Mouse (Mus musculus): Measurements from ENCODE around the gene Nfkbia.
A peak's percentile ranks its signal among the peaks of the same experiment; 100 is the strongest.

The Nfkbia gene

DNA sequence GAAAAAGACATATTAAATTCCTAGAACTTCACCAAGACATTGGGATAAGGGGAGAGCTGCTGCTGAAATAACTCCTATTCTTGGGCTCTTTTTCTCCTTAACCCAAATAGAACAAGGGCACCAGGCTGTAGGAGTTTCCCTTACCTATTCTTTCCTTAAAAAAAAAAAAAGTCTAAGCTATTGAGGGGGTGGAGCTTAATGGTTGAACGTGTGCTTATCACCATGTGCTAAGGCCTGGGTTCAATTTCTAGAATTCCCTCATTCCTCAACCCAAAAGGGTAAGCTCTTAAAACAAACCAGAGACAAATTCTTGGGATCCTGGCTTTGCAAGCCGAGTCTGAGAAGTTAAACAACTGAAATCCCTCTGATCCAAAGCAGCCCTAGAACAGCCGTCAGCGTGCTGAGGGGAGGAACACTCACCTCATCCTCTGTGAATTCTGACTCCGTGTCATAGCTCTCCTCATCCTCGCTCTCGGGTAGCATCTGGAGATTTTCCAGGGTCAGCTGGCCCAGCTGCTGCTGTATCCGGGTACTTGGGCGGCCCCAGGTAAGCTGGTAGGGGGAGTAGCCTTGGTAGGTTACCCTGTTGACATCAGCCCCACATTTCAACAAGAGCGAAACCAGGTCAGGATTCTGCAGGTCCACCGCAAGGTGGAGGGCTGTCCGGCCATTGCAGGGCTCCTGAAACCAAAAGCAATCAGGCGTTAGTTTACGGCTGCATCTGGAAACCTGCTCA, 2.3 kb downstream of the Nfkbia start:
- DNase-seq: no peak

DNA sequence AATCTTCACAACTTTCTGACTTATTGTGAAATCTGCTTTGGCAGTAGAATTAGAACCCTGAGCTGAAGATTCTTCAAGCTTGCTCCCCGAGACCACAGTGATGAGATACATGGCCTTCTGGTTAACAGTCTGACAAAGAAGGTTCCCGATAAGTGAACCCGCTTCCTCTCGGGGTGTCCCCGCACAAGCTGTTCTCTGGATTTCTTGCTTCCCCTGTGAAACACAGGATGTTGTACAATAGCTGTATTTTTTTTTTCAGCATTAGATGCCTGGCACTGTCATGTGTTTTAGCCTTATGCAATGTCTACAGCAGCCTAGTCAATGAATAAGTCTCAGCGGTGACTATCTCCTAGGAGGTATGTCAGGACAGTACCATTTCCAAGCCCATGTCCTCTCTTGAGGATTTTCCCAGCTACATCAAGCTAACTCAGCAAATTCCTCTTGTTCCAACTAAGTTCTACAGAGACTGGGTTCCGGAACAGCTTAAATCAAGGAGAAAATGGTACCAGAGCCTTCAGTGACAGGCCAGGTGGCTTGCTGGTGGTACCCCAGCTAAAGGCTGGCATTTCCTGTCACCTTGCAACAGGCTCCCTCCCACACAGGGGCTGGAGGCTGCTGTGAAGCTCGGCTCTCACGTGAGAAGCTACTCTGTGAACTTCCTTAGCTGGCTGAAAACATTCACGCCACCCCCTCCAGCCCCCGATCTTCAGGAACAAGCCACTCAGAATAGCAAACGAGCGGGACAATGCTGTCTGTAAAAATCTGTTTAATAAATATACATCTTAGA, 3.6 kb downstream of the Nfkbia start:
- no peak for DNase-seq

DNA sequence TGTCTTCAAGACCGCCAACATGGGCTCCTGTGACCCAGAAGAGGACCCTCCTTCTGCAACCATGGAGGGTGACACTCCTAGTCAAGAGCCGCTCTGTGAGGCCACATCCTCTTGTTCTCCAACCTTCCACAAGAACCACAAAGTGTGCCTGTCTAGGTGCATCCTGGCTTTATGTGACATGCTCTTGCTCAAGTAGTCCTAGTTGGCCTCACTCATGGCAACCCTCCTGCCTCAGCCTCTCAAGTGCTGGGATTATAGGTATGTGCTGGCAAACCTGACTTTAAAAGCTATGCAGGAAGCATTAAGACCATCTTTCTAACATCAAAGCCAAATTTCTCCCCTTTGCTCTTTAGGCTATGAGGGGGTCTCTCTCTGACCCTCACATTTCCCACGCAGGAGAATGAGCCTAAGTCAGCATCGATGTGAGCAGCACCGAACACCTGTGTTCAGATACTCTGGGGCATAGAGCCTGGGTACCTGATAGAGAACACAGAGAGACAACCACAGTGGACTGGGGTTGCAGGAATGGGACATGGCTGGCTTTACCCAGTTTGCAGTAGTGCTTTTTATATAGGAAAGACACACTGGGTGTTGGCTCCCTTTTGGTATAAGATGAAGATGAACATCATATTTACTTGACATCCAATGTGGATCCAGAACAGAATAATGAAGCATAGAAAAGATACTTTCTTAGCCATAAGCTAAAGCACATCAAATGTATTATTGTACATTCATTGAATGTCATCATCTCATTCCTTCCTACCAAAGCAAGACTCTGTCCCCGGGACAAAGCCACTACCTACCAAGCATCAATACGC, 4.4 kb downstream of the Nfkbia start:
- DNase-seq: no peak

DNA sequence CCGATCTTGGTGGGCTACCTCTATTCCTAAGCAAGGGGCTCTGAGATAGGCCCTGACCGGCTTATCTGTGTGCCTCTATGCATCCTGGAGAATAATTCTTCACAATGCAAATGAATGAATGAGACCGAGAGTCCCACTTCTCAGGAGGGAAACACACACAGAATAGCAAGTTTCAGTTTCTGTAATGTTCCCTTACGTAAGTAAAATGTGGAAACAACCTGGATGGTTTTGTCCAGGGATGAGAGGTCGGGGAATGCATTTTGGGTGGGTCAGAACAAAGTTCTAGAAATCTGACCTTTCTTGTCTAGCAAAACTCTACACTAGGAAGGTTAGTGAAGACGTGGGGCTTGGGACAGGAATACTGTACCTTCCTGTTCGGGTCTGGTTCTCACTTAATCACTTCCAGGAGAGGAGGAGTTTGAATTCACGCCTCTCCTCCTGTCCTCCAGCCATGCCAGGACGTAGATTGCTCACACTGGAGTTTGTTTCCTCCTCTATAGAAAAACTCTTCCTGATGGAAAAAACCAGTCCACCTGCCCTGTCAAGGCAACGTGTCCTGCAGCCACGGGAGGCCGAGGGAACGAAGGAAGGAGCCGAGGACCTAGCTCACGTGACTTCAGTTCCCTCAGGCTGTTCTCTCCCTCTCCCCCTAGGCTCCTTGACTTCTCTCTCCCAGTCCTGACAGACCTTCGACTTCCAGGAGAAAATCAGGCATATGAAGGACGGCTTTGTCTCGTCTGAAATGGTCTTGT, 5.3 kb downstream of the Nfkbia start:
- no peak for DNase-seq

DNA sequence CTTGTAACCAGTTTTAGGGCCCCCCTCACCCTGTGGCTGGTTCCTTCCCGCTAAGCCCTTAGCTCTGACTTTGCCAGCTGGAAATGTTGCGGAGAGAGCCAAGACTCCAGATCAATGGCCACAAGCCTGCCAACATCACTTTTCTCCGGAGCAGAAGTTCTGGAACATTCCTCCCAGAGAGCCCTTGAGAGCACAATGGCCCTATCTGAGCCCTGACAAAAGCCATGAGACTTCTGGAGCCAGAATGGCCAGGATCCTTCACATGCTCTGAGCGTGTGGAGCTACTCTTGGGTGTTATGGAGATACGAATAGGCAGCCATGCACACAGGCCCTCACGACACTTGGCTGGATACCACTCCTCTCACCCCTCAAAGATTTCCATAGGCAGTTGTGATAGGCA, 7.6 kb downstream of the Nfkbia start:
- no peak for DNase-seq

DNA sequence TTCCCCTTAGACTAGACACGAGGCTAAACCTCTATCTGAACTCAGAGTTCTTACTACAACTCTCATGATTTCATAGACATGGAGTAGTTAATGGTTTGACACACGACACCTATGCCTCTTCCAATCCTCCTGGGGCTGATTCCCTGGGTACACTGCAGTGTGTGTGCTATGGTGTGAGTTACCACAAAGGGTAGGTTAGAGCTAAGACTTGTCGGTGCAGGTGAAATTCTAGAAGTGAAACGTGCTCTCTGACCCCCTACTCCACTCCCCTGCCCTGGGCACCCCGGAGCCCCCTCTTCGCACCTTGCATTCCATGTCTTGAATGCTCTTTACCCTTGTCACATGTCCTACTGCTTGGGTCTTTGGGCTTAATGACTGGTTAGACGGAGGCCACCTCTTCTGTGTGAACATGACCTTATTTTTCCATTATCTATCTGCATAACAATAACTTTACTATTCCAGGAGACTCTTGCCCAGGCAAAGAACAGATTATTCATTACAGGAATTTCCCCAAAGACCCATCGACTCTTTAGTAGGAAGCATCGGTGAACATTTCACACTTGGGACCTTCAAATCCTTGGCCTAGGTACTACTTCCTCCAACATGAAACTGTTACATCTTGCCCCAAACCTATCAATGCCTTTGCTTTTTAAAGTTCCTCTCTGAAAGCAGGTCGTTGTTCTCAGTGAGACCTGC, 8.2 kb downstream of the Nfkbia start:
- no peak for DNase-seq

DNA sequence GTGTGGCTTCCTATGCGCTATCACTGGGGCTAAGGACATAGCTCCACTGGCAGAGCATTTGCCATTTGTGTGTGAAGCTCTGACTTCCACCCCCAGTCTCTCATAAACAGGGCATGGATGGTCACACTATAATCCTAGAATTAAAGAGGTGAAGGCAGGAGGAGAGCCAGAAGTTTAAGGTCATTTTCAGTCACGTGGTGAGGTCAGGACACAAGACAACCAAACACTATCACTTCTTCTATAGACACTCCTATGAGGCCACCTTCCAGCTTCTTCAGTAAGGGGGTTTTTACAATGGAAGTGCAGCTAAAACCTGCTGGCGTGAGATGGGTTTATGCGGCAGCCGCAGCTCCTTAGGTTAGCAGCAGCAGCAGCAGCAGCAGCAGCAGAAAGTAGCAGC, 8.9 kb downstream of the Nfkbia start:
- DNase-seq: no peak

DNA sequence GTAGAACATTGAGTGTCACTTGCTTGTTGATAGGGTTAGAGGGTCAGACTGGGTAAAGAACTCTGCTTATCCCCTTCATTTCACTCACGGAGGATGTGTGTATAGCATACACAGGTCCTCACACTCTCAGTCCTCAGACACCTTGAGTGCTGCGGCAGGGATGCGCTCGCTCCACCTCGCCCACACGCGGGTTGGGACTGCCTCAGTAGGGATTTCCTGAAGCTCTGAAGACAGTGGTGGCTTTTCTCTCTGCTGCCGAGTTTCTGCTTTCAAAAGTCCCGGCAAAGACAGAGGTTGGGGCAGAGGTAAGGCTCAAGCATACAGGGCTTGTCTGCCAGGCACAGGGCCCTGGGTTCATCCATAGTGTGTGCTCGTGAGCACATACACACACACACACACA, 9.7 kb downstream of the Nfkbia start:
- DNase-seq: no peak

DNA sequence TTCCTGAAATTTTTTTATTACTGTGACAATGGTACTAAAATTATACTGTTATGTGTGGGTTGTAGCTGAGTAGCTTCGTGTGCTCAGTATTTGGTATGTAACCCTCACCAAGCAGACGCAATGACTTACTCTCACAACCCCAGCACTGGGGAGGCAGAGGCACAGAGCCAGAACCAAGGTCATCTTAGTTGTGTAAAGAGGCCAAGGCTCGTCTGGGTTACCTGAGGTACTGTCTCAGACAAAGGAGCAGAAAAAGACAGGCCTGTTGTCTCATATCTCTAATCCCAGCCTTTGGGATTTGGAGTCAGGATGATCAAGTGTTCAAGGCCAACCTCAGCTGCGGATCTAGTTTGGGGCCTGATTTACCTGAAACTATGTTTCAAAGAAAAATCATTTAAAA, 10.7 kb downstream of the Nfkbia start:
- DNase-seq: no peak

DNA sequence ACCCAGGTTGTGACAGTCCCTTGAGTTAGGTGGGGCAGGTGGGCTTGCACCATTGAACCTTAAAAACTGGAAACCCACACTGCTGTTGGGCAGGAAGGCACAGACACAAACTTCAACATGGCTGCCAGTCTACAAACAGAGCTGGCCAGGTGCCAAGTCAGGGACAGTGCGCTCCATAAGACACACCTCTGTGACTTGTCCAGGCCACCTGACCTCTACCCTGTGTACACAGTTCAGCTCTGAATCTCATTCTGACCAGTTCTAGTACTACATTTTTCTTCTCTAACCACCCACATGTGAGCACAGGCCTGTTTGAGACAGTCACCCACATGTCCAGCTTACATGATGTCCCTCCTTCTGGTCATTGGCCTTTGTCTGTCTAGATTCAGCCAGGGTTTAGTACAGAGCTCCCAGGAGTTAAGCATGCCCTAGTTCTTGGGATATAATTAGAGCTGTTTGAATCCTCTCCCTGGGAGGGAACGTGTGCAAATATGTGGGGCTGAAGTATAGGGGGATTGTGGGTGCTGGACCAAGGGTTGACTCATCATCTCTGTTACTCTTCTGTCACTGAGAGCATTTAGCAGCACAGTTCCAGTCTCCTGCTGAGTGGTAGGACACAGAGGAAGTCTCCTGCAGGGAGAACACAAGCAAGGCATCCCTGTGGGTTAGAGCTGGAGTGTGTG, 11.8 kb downstream of the Nfkbia start:
- no peak for DNase-seq

DNA sequence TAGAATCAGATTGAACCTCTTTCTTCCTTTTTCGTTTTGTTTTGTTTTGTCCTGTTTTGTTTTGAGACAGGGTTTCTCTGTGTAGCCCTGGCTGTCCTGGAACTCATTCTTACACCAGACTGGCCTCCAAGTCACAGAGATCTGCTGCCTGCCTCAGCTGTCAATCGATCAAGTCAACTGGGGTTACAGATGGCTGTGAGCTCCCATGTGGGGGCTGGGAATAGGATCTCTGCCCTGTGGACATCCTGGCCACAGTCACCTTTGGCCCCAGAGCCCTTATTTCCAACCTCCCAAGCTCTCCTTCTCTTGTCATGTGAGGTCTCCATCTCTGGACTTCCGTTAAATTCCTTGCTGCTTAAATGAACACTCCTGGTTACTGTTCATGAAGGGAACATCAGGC, 13.5 kb downstream of the Nfkbia start:
- no peak for DNase-seq

DNA sequence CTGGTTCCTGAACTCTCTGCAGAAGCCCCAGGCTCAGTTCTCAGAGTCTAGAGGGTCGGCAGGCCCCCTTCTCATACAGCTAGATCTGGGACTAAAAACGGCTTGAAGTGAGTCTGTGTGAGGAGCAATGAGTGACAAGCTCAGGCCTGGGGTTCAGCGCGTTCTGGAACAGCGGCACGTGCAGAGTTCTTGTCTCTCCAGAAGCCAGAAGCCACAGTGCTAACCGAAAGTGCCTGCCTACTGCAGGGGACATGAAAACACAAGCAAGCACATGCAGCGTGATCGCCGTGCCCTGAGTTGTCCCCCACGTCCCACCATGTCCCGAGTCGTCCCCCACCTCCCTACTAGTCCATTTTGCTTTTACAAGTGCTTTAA, 18.3 kb downstream of the Nfkbia start:
- no peak for DNase-seq

DNA sequence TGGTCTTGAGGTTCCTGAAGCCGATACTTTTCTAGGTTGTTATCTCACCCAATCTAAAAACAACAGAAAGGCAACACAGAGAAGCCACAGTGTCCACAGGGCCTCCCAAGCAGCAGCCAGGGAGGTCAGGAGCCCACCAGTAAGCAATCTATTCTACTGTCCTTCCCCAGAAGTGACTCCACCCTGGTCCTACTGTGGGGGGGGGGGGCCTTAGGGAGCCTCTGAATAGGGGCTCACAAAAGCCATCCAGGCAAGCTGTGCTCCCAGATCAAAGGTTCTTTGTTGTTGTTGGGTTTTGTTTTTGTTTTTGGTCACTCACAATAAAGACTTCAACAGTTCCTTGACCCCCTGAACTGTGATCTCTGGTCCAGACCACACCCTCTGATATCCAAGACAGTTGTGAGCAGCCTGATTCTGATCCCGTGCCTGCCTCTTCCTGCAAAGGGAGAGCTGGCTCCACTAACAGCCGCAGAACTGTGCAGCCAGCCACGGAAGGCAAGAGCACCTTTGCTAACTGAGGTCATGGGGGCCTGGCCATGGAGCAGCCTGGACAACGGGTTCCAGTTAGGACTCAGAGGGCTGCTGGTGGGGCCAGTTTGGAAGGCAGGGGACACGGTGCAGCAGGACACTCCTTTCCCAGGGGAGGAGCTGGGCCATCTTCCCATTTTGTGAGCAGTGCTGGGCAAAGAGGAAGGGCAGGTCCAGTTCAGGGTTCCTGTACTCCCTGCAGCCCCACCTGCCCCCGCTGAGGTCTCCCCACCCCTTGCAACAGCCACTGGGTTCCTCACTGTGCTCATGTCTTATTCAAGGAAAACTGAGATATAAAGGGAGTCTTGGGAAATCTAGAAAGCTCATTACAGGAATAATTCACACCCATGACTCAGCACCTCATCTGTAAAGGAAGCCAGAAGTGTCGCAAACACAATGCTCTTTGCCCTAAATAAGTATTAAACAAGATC, 18.9 kb downstream of the Nfkbia start:
- DNase-seq: no peak

DNA sequence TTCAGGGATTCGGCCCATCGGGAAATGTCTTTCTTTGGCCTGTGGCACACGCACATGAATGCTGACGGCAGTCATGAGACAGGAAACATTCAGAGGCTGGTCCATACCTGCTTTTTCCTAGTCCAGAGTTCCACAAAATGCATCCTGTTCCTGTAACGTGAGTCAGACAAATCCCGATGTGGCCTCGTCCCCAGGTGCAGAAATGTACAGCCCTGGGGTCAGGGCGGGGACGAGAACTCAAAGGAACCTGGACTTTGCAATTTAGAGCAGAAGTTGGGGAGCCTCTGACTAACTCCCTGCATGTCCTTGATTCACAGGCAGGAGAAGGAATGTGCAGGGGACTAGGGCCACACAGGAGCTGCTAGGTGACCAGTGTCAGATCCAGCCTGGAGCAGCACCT, 21.1 kb downstream of the Nfkbia start:
- DNase-seq: no peak

DNA sequence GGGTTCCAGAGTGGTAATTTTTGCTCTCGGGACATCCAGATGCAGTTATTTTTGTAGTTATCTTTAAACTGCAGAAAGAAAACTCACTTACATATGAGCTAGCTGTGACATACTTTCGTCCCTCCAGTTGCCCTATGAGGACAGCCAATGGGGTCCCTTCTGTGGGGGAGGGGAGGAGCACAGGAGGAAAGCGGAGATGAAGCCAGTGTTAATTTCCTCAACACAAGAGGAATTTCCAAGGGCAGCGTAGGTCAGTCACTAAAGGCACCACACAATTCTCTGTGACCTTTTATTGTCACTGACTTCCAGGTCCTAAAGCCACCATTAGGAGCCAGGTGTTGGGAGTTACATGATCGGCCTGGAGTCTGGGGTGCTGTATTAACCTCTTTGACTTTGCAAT, 22.0 kb downstream of the Nfkbia start:
- no peak for DNase-seq

DNA sequence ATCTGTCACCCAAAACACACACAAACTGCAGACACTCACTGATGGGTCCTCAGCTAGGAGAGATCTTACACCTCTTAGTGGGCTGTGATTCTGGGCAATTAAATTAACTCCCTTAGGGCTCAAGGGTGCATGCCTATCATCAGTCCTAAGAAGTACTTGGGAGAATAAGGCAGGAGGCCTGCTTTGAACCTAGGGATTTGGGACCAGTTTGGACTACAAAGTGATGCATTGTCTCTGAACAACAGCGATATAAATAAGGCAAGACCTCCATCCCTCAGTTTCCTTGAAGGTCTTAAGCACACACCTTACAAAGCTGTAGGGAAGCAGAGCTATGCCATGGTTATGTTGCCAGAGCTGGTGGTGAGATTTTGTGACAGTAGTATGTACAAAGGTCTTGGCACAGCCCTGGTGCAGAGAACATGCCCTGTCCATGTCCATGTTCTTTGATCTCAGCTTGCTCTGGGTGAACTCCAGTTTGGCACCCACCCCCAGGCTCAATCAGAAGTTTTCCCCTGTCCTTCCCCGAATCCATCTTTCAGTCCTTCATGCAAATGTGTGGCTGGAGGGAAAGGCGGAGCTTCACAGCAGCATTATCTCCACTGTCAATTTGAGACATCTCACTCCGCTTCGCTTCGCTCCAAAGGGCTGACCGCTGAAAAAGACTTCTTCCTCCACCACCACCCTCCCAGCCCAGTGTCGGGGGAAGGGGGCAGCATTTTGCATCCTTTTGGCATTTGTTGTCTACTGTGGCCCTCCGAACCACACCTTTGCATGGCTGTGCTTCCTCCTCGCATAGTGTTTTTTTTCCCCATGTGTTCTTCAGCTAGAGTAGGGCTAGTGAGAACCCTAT, 24.9 kb downstream of the Nfkbia start:
- DNase-seq: no peak

DNA sequence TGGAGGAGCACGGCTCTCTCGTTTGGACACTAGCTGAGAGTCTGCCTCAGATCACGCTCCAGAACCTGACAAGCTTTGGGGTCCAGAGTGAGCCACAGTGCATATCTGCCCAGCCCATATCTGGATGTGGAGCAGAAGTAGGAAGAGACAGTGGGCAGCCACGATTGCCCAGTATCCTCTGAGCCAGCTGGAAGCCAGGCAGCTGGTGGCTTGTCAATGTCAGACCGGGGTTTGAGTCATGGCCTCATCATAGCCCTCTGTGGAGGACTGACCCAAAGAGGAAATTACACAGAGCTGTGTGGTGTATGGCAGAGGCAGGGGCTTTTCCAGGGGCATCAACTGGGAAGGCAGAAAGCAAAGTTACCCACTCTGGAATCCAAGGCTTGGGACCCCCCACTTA, 25.6 kb downstream of the Nfkbia start:
- DNase-seq: no peak

DNA sequence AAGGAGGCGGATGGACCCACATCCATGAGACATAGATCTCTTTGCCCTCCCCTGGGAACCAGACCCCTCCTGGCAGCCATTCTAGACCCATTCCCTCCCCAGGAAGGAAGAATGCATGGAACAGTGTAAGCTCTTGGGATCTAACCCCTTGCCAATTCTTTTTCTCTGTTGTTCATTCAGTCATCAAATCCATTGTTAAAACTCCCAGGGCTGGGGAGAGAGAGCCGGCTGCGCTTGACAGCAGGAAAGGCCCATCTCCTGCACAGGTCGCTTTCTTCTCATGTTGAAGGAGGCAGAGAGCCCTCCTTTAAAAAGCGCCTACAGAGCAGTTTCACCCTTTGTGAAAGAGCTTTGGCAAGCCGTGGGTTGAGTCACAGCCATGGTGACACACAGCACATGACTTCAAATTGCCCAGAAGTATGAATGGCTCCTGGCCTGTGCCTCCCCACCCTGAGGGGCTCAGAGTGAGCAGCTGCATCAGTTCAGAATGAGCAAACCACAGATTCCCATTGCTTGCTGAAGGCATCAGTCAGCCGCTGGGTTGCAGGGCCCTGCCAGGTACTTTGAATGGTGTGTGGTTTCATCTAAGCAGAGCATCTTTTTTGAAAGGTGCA, 26.3 kb downstream of the Nfkbia start:
- DNase-seq: peak; percentile 41 to 45

DNA sequence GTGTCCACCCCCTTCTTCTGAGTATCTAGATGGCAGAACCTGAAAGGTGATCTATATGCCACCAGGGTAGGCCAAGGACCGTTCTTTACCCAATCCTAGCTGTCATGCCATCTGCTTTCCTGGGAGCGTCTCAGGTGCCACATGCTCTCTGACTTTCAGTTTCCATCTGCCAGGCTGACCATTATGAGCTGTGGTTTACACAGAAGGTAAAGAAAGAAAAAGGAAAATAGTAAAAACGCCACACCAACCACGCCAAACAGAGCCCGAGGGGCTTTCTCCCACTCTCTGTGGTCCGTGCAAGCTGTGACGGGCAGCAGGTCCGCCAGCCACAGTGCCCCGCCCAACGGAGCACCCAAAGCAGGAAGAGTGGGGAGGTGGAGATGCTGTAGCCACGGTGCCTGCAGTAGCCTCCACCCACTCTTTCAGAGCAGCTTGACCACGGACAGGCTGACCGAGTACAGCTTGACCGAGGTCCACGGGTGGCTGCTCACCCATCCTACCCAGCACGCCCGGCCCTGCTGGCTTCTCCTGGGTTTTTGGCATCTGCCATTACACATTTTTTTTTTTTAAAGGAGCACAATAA, 27.0 kb downstream of the Nfkbia start:
- peak; percentile 76 to 77 for DNase-seq

Data from cerebellum, postnatal 25 days (tissue).